Comparison of ENCODE assay signal across 8 mouse cellular contexts in genomic region chr16:8831241-8831640, GRCm38 (mm10). TPM values are rescaled to one million over a fixed set of nuclear protein-coding genes. Genes with fewer than 3 reads are reported as not detected.
DNase-seq lines count a peak whose midpoint lies in the region; ATAC-seq and TF ChIP-seq lines count a peak whose summit lies in the region.

No protein-coding gene starts in this region.

- H3K27ac ChIP-seq in MEL (ENCODE audit: control insufficient read depth, low read depth, low read length), result peak overlapping the region; percentile 53
- peak overlapping the region; percentile 93 for H3K27ac ChIP-seq in embryonic facial prominence, embryonic 15.5 days (replicated peaks)
- peak overlapping the region; percentile 97 for H3K27ac ChIP-seq in hindbrain, embryonic 10.5 days
- peak overlapping the region; percentile 95 for H3K27ac ChIP-seq in limb, embryonic 14.5 days (replicated peaks; ENCODE audit: low read depth, low read length)
- peak overlapping the region; percentile 98 for H3K27ac ChIP-seq in neural tube, embryonic 13.5 days (replicated peaks)

- H3K9ac ChIP-seq in MEL (ENCODE audit: control insufficient read depth, low read depth, low read length, poor library complexity, severe bottlenecking), result peak overlapping the region; percentile 99
- H3K9ac ChIP-seq in embryonic facial prominence, embryonic 15.5 days, result peak overlapping the region; percentile 95
- peak overlapping the region; percentile 98 for H3K9ac ChIP-seq in limb, embryonic 14.5 days (ENCODE audit: low read depth, low read length, severe bottlenecking)
- peak overlapping the region; percentile 100 for H3K9ac ChIP-seq in neural tube, embryonic 13.5 days

- no peak for ATAC-seq in embryonic facial prominence, embryonic 15.5 days (ENCODE audit: insufficient number of reproducible peaks, low FRiP score, low TSS enrichment, low read depth)
- no peak for ATAC-seq in limb, embryonic 14.5 days (ENCODE audit: low FRiP score, low read depth)
- ATAC-seq in neural tube, embryonic 13.5 days (ENCODE audit: low read depth), result no peak

- no peak; a peak in 1 of 4 replicates for TF ChIP-seq POLR2A in MEL (IDR thresholded peaks at IDR 0.05; ENCODE audit: control insufficient read depth in 1 of 2, insufficient read depth in 1 of 2, low read depth in 1 of 2, low read length in 2 of 2, poor library complexity in 1 of 2)
- no peak for TF ChIP-seq POLR2A in limb, embryonic 14.5 days (IDR thresholded peaks at IDR 0.05; ENCODE audit: borderline replicate concordance, extremely low read depth, insufficient read depth, insufficient read length)

- H3K4me2 ChIP-seq in embryonic facial prominence, embryonic 15.5 days (replicated peaks), result peak overlapping the region; percentile 58
- H3K4me2 ChIP-seq in limb, embryonic 14.5 days (replicated peaks; ENCODE audit: low read depth, low read length, severe bottlenecking), result peak overlapping the region; percentile 79
- peak overlapping the region; percentile 88 for H3K4me2 ChIP-seq in neural tube, embryonic 13.5 days

- 2% methylated on average over 12 of the region's 12 CpGs for WGBS in embryonic facial prominence, embryonic 15.5 days
- 8% methylated on average over 12 of the region's 12 CpGs for whole genome bisulfite sequencing in hindbrain, embryonic 10.5 days
- 5% methylated on average over 12 of the region's 12 CpGs for WGBS in limb, embryonic 14.5 days
- 2% methylated on average over 12 of the region's 12 CpGs for WGBS in neural tube, embryonic 13.5 days

- peaks cover 37% of the 10 kb centered on the region for H3K79me2 ChIP-seq in MEL (ENCODE audit: control insufficient read depth, insufficient read depth, low read length, poor library complexity)

- H3K9me3 ChIP-seq in MEL (replicated peaks; ENCODE audit: insufficient read depth, low read length), result no peaks in the 10 kb centered on the region
- no peaks in the 10 kb centered on the region for H3K9me3 ChIP-seq in embryonic facial prominence, embryonic 15.5 days (replicated peaks)
- no peaks in the 10 kb centered on the region for H3K9me3 ChIP-seq in hindbrain, embryonic 10.5 days
- H3K9me3 ChIP-seq in limb, embryonic 14.5 days (ENCODE audit: control insufficient read depth, low read length), result no peaks in the 10 kb centered on the region
- no peaks in the 10 kb centered on the region for H3K9me3 ChIP-seq in neural tube, embryonic 13.5 days

- H3K4me3 ChIP-seq in MEL (ENCODE audit: control insufficient read depth in 1 of 2, insufficient read depth in 1 of 2, low read depth in 2 of 2, low read length in 2 of 2), result peak overlapping the region; percentile 98 to 100
- H3K4me3 ChIP-seq in embryonic facial prominence, embryonic 15.5 days (replicated peaks), result peak overlapping the region; percentile 98
- peak overlapping the region; percentile 100 for H3K4me3 ChIP-seq in hindbrain, embryonic 10.5 days
- peak overlapping the region; percentile 99 for H3K4me3 ChIP-seq in limb, embryonic 14.5 days (replicated peaks; ENCODE audit: low read length)
- peak overlapping the region; percentile 95 for H3K4me3 ChIP-seq in neural tube, embryonic 13.5 days

- TF ChIP-seq RAD21 in MEL (IDR thresholded peaks at IDR 0.05; ENCODE audit: low read depth, low read length), result no peak

- TF ChIP-seq EP300 in MEL (IDR thresholded peaks at IDR 0.05; ENCODE audit: low read depth in 1 of 2, low read length in 2 of 2), result no peak

- DNase-seq in A20 (ENCODE audit: low read depth, low spot score) (peak; percentile 49), MEL (ENCODE audit: low read depth, low spot score) (peak; percentile 59)
- DNase-seq in hindbrain, embryonic 10.5 days (ENCODE audit: low spot score), result peak; percentile 25
- DNase-seq in limb, embryonic 14.5 days (ENCODE audit: low spot score), result no peak
- DNase-seq in urinary bladder, postnatal 4 days (ENCODE audit: low spot score in 2 of 2), result no peak
- no peak for DNase-seq in frontal cortex, postnatal 25 days (ENCODE audit: low spot score in 2 of 2)

- H3K36me3 ChIP-seq in MEL (ENCODE audit: control insufficient read depth in 1 of 2, insufficient read depth in 2 of 2, low read length in 2 of 2), result peaks cover 3 to 25% of the 10 kb centered on the region in 2 experiments
- H3K36me3 ChIP-seq in embryonic facial prominence, embryonic 15.5 days, result peaks cover 10% of the 10 kb centered on the region; the same call in 1 of the 2 replicates
- H3K36me3 ChIP-seq in hindbrain, embryonic 10.5 days, result peaks cover 48% of the 10 kb centered on the region
- peaks cover 32% of the 10 kb centered on the region for H3K36me3 ChIP-seq in limb, embryonic 14.5 days (ENCODE audit: control insufficient read depth, insufficient read depth, low read length)
- peaks cover 16% of the 10 kb centered on the region for H3K36me3 ChIP-seq in neural tube, embryonic 13.5 days

- H3K27me3 ChIP-seq in MEL (ENCODE audit: control insufficient read depth in 1 of 2, insufficient read depth in 2 of 2, low read length in 2 of 2), result no peaks in the 10 kb centered on the region
- no peaks in the 10 kb centered on the region for H3K27me3 ChIP-seq in embryonic facial prominence, embryonic 15.5 days
- no peaks in the 10 kb centered on the region for H3K27me3 ChIP-seq in hindbrain, embryonic 10.5 days (ENCODE audit: insufficient read depth, poor library complexity, severe bottlenecking)
- H3K27me3 ChIP-seq in limb, embryonic 14.5 days (ENCODE audit: control insufficient read depth, insufficient read depth, low read length), result no peaks in the 10 kb centered on the region
- H3K27me3 ChIP-seq in neural tube, embryonic 13.5 days, result no peaks in the 10 kb centered on the region

- no peak for TF ChIP-seq CTCF in MEL (IDR thresholded peaks at IDR 0.05 in 2 of 3, conservative IDR thresholded peaks at IDR 0.05 in 1 of 3; ENCODE audit: control insufficient read depth in 1 of 3, insufficient read depth in 1 of 3, low read depth in 2 of 3, low read length in 3 of 3, poor library complexity in 1 of 3, severe bottlenecking in 1 of 3)

- H3K4me1 ChIP-seq in MEL (ENCODE audit: control insufficient read depth in 1 of 2, insufficient read depth in 2 of 2, low read length in 2 of 2), result no peaks in the 10 kb centered on the region; a peak in 1 of 4 replicates
- peaks cover 23% of the 10 kb centered on the region for H3K4me1 ChIP-seq in embryonic facial prominence, embryonic 15.5 days
- peaks cover 32% of the 10 kb centered on the region for H3K4me1 ChIP-seq in hindbrain, embryonic 10.5 days (replicated peaks)
- H3K4me1 ChIP-seq in limb, embryonic 14.5 days (ENCODE audit: control insufficient read depth, insufficient read depth, low read length), result peaks cover 7% of the 10 kb centered on the region; the same call in 1 of the 2 replicates
- peaks cover 52% of the 10 kb centered on the region for H3K4me1 ChIP-seq in neural tube, embryonic 13.5 days (replicated peaks)

TF ChIP-seq in MEL, 35 proteins besides CTCF, POLR2A, EP300 and RAD21:
- TF ChIP-seq SIN3A (IDR thresholded peaks at IDR 0.05; ENCODE audit: low read length) (peak; percentile 55), MAX (IDR thresholded peaks at IDR 0.05; ENCODE audit: low read length) (0 out of 2 replicates have a peak, but pooled peaks have one; percentile 29), BHLHE40 (IDR thresholded peaks at IDR 0.05; ENCODE audit: borderline replicate concordance, low read depth, low read length) (no peak), USF1 (IDR thresholded peaks at IDR 0.05; ENCODE audit: low read depth, low read length) (no peak)
TF ChIP-seq in MEL: peak in this region for 2.

RNA-seq across cellular contexts. Expression of gene 1810013L24Rik, which starts 1.3 kb away (rescaled TPM):
- 25.3 and 27.6 TPM in 2 replicates for total RNA-seq in MEL (2012; rRNA removed)
- polyA plus RNA-seq in MEL (2012; ENCODE audit: insufficient read depth in 1 of 2, insufficient read length in 2 of 2, low read depth in 1 of 2, low replicate concordance in 2 of 2, missing spikeins in 1 of 2), result 100 to 1,000 TPM in 1 of 2 experiments, 10 to 100 TPM in 1; 29.9 to 154 TPM
- 21.6 and 22.8 TPM in 2 replicates for polyA plus RNA-seq in embryonic facial prominence, embryonic 15.5 days (2015; fragmentation: Nextera tagmentation; extraction: Ambion mirVana)
- polyA plus RNA-seq in hindbrain, embryonic 10.5 days (2016; fragmentation: Nextera tagmentation; extraction: Ambion mirVana), result 19.5 TPM in 2 replicates
- polyA plus RNA-seq in limb, embryonic 14.5 days (2012; rRNA removed), result 30.2 and 31.8 TPM in 2 replicates
- 18.2 and 20.3 TPM in 2 replicates for polyA plus RNA-seq in limb, embryonic 14.5 days (2014; fragmentation: Nextera tagmentation; extraction: Ambion mirVana)
- 34.9 and 37.3 TPM in 2 replicates for polyA plus RNA-seq in neural tube, embryonic 13.5 days (2015; fragmentation: Nextera tagmentation; extraction: Ambion mirVana)

RNA-seq across cellular contexts. Expression of gene Usp7, which starts 39.1 kb away (rescaled TPM):
- 101 and 105 TPM in 2 replicates for total RNA-seq in MEL (2012; rRNA removed)
- 100 to 1,000 TPM in 1 of 2 experiments, 10 to 100 TPM in 1; 94.2 to 425 TPM for polyA plus RNA-seq in MEL (2012; ENCODE audit: insufficient read depth in 1 of 2, insufficient read length in 2 of 2, low read depth in 1 of 2, low replicate concordance in 2 of 2, missing spikeins in 1 of 2)
- 28.4 and 34.5 TPM in 2 replicates for polyA plus RNA-seq in embryonic facial prominence, embryonic 15.5 days (2015; fragmentation: Nextera tagmentation; extraction: Ambion mirVana)
- 23.3 and 29.8 TPM in 2 replicates for polyA plus RNA-seq in hindbrain, embryonic 10.5 days (2016; fragmentation: Nextera tagmentation; extraction: Ambion mirVana)
- 84.7 and 104 TPM in 2 replicates for polyA plus RNA-seq in limb, embryonic 14.5 days (2012; rRNA removed)
- polyA plus RNA-seq in limb, embryonic 14.5 days (2014; fragmentation: Nextera tagmentation; extraction: Ambion mirVana), result 47.1 and 51.0 TPM in 2 replicates
- polyA plus RNA-seq in neural tube, embryonic 13.5 days (2015; fragmentation: Nextera tagmentation; extraction: Ambion mirVana), result 30.9 and 31.3 TPM in 2 replicates

Comparison
In these comparisons a context has a peak if more than half of its experiments do, and no peak if none do; other contexts are left out.
1. DNase-seq: peak in A20 (single experiment), MEL (single experiment) and hindbrain, embryonic 10.5 days (single experiment); none in limb, embryonic 14.5 days (single experiment), urinary bladder, postnatal 4 days (0 of 2) and frontal cortex, postnatal 25 days (0 of 2).
2. Peak in every context shown above with its lines, with median percentiles within 50 percentile points of each other: H3K27ac ChIP-seq, H3K4me3 ChIP-seq, H3K9ac ChIP-seq and H3K4me2 ChIP-seq.